Mouse (Mus musculus) kidney, embryonic 14.5 days (tissue): ENCODE data around the gene Add3. TPM values are rescaled to one million over a fixed set of nuclear protein-coding genes. Genes with fewer than 3 reads are reported as not detected.

Experiments
- ATAC-seq: fragments of 200-750 bp; cut with Nextera tagmentation; 2 replicates; pipeline ENCODE4 v1.8.0; 2017; ENCODE audit warnings: moderate number of reproducible peaks, mild to moderate bottlenecking, moderate TSS enrichment, moderate library complexity; ENCODE audit not compliant: low FRiP score, low TSS enrichment
- H3K27ac ChIP-seq: fragments of 300-500 bp; sonication (generic); 2 replicates; pipeline ENCODE4 v1.5.1; 2014; ENCODE audit warnings: low read depth, mild to moderate bottlenecking, low read length, moderate library complexity, mixed read lengths
- H3K27me3 ChIP-seq: fragments of 300-500 bp; sonication (generic); 2 replicates; pipeline ENCODE4 v1.6.1; 2014; ENCODE audit warnings: mild to moderate bottlenecking, low read length; ENCODE audit not compliant: control insufficient read depth, insufficient read depth
- H3K36me3 ChIP-seq: fragments of 300-500 bp; sonication (generic); 2 replicates; pipeline ENCODE4 v1.6.1; 2014; ENCODE audit warnings: low read length, mixed read lengths; ENCODE audit not compliant: control insufficient read depth, insufficient read depth
- H3K4me1 ChIP-seq: fragments of 300-500 bp; sonication (generic); 2 replicates; pipeline ENCODE4 v1.6.1; 2014; ENCODE audit warnings: low read length, mixed read lengths; ENCODE audit not compliant: control insufficient read depth, insufficient read depth
- H3K4me2 ChIP-seq: fragments of 300-500 bp; sonication (generic); replicated peaks from 2 replicates; pipeline ENCODE4 v1.6.1; 2014; ENCODE audit warnings: low read depth, mild to moderate bottlenecking, low read length
- H3K4me3 ChIP-seq: fragments of 300-500 bp; sonication (generic); 2 replicates; pipeline ENCODE4 v1.5.1; 2014; ENCODE audit warnings: mild to moderate bottlenecking, low read length
- H3K9ac ChIP-seq: fragments of 300-500 bp; sonication (generic); 2 replicates; pipeline ENCODE4 v1.6.1; 2014; ENCODE audit warnings: low read depth, mild to moderate bottlenecking, low read length, moderate library complexity
- H3K9me3 ChIP-seq: fragments of 300-500 bp; sonication (generic); 2 replicates; pipeline ENCODE4 v1.6.1; 2016; ENCODE audit warnings: low read length; ENCODE audit not compliant: control insufficient read depth
- WGBS: fragments of 180-500 bp; shearing (Covaris S2); extraction: QIAGEN DNeasy Blood & Tissue Kit; methylation state at CpG from one replicate; pipeline ENCODE4 v1.1.7; 2014; 5-methylcytosine and 5-hydroxymethylcytosine counted together
- polyA plus RNA-seq: library from polyadenylated mRNA; unstranded; fragments of >200 nt; fragmentation: Nextera tagmentation; extraction: Ambion mirVana; gene quantifications from 2 replicates; pipeline ENCODE4 v1.2.1, GENCODE M21; 2014

The Add3 gene
- polyA plus RNA-seq, 1 experiment from 2014 or later = 76.1 TPM

GRCm38 (mm10) chr19:53278491-53279415, 138.5 kb downstream of the Add3 start:
- H3K4me1 ChIP-seq = peaks cover 7% of the 10 kb centered on the region; the same call in 1 of the 2 replicates
- no peaks in the 10 kb centered on the region for H3K9me3 ChIP-seq
- no peaks in the 10 kb centered on the region for H3K27me3 ChIP-seq
- no peak overlapping the region for H3K4me2 ChIP-seq
- no peak for ATAC-seq
- H3K4me3 ChIP-seq = no peak overlapping the region
- no peaks in the 10 kb centered on the region for H3K36me3 ChIP-seq
- H3K9ac ChIP-seq = no peak overlapping the region
- no peak overlapping the region for H3K27ac ChIP-seq
- WGBS = 64% methylated on average over 19 of the region's 19 CpGs

GRCm38 (mm10) chr19:53280254-53280653, 140.0 kb downstream of the Add3 start:
- WGBS = 82% methylated on average over 8 of the region's 8 CpGs
- H3K4me2 ChIP-seq = no peak overlapping the region
- ATAC-seq = no peak

GRCm38 (mm10) chr19:53282571-53282970, 142.3 kb downstream of the Add3 start:
- H3K4me1 ChIP-seq = peaks cover 3% of the 10 kb centered on the region
- no peak overlapping the region for H3K4me3 ChIP-seq
- no peak overlapping the region for H3K9ac ChIP-seq
- no peaks in the 10 kb centered on the region for H3K27me3 ChIP-seq
- WGBS = 83% methylated on average over 10 of the region's 10 CpGs
- no peaks in the 10 kb centered on the region for H3K9me3 ChIP-seq
- no peak for ATAC-seq
- no peaks in the 10 kb centered on the region for H3K36me3 ChIP-seq
- H3K4me2 ChIP-seq = no peak overlapping the region
- no peak overlapping the region for H3K27ac ChIP-seq

More at GRCm38 (mm10) chr19:53280254-53280653, 140.0 kb downstream of the Add3 start:
- Histone ChIP-seq H3K9me3 (no peaks in the 10 kb centered on the region), H3K27me3 (no peaks in the 10 kb centered on the region), H3K27ac (no peak overlapping the region), H3K4me1 (peaks cover 8% of the 10 kb centered on the region), H3K36me3 (no peaks in the 10 kb centered on the region), H3K9ac (no peak overlapping the region), H3K4me3 (no peak overlapping the region)

GRCm38 (mm10) chr19:53283742-53284141, 143.5 kb downstream of the Add3 start:
- Histone ChIP-seq H3K4me1 (peaks cover 3% of the 10 kb centered on the region), H3K4me3 (no peak overlapping the region), H3K4me2 (no peak overlapping the region), H3K36me3 (no peaks in the 10 kb centered on the region), H3K9ac (no peak overlapping the region), H3K9me3 (no peaks in the 10 kb centered on the region), H3K27me3 (no peaks in the 10 kb centered on the region), H3K27ac (no peak overlapping the region)
- 84% methylated on average over 7 of the region's 7 CpGs for WGBS
- no peak for ATAC-seq

GRCm38 (mm10) chr19:53284268-53285208, 144.3 kb downstream of the Add3 start:
- peaks cover 3% of the 10 kb centered on the region for H3K4me1 ChIP-seq
- H3K27me3 ChIP-seq = no peaks in the 10 kb centered on the region
- 34% methylated on average over 20 of the region's 20 CpGs for WGBS
- H3K4me2 ChIP-seq = no peak overlapping the region
- no peak overlapping the region for H3K27ac ChIP-seq
- peak; percentile 9; the same call in 1 of the 2 replicates for ATAC-seq
- no peaks in the 10 kb centered on the region for H3K36me3 ChIP-seq
- H3K4me3 ChIP-seq = no peak overlapping the region
- H3K9me3 ChIP-seq = no peaks in the 10 kb centered on the region
- H3K9ac ChIP-seq = no peak overlapping the region

GRCm38 (mm10) chr19:53296331-53297254, 156.3 kb downstream of the Add3 start:
- no peak overlapping the region for H3K27ac ChIP-seq
- H3K4me2 ChIP-seq = no peak overlapping the region
- H3K36me3 ChIP-seq = no peaks in the 10 kb centered on the region
- no peak for ATAC-seq
- no peaks in the 10 kb centered on the region for H3K27me3 ChIP-seq
- WGBS = 84% methylated on average over 23 of the region's 23 CpGs
- H3K9ac ChIP-seq = no peak overlapping the region
- no peaks in the 10 kb centered on the region for H3K4me1 ChIP-seq
- H3K9me3 ChIP-seq = no peaks in the 10 kb centered on the region
- no peak overlapping the region for H3K4me3 ChIP-seq

Other genes with a start within 250 kb of the Add3 start
- gene Xpnpep1, start 100.2 kb upstream of the Add3 start, polyA plus RNA-seq = 153 and 164 TPM in 2 replicates
- gene Mxi1, start 170.1 kb downstream of the Add3 start, polyA plus RNA-seq = 31.0 and 42.5 TPM in 2 replicates
- 2.0 and 3.2 TPM in 2 replicates for gene Gm10197, start 231.3 kb downstream of the Add3 start, polyA plus RNA-seq